Mouse (Mus musculus) thymus, postnatal 14 days (tissue): Measurements from ENCODE around the gene Trim43a.
"Not testable (repeated sequence)": the region's sequence is repeated elsewhere in the genome, so short reads cannot be mapped to it uniquely, and the experiment has no call there.

Experiments used
- DNase-seq: peaks from one replicate; pipeline ENCODE4 v3.0.0; 2021

Trim43a gene

DNA sequence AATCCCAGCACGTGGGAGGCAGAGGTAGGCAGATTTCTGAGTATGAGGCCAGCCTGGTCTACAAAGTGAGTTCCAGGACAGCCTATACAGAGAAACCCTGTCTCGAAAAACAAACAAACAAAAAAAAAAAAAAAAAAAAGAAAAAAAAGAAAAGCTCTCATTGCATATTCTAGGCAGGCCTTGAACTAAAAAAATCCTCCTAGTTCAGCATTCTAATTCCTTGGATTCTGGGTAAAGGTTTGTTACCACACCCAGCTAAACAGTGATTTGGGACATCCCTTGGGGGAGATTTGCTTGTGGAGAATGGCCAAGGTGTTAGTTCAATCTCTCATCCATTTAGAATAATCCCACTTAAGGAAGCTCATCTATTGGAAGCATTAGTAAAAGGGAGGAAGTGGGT is at the start of gene Trim43a:
Gene Trim43a, plus strand, starts transcription at position 301 of the 400 bp plus-strand sequence.
- not testable (repeated sequence) for DNase-seq

DNA sequence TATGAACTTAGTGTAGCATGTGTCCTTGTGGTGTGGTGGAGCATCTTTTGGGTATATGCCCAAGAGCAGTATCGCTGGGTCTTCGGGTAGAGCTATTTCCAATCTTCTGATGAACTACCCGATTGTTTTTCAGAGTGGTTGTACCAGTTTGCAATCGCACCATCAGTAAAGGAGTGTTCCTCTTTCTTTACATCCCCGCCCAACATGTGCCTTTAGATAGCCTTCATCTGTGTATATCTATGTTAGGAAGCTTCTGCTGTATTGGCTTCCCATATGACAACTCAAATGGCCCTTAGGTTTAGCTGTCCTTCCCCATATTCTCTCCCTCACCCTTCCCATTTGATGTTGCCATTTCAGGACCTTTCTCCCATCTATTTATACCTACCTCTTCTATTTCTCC is 46.6 kb upstream of the Trim43a start:
- no peak for DNase-seq

DNA sequence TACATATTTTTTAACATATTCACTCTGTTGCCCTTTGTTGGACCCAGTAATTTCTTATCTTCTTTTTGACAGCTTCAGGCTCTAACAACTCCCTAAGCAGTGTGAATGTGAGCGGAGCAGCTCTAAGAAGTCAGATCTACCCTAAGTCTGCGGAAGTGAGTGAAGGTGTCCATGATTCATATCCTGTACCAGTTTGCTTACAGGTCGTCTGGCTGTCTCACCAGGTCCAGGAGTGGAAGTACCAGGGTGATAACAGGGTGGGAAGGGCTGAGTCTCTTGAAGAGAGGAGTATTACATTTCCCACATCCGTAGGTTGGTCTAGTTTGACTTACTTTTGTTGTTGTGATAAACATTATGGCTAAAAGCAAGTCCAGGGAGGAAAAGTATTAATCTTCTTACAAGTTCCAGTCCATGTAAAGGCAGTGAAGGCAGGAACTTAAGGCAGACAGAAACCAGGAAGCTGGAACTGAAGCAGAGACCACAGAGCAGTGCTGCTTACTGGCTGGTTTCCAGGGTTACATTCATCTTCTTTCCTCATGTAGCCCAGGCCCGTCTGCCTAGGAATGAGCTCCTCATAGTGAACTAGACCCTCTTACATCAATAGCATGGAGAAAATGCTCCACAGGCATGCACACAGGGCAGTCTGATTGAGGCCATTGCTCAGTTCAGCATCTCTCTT is 41.0 kb upstream of the Trim43a start:
- no peak for DNase-seq

DNA sequence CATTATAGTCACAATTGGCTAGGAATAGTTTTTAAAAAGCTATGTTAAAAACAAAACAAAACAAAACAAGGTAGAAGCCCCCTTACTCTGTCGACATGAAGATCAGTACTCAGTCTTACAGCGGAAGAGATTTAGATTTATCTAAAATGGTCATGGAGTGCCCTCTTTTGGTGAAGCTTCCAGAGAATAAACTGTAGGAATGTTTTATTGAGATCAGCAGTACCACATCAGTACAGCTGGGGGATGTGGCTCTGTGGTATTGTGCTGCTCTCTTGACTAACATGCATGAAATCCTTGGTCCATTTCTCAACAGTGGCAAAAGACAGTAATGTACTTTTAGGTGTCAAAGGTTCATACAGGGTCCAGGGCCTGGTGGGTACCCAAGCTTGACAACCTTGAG is 37.9 kb upstream of the Trim43a start:
- DNase-seq, result peak; percentile 16

DNA sequence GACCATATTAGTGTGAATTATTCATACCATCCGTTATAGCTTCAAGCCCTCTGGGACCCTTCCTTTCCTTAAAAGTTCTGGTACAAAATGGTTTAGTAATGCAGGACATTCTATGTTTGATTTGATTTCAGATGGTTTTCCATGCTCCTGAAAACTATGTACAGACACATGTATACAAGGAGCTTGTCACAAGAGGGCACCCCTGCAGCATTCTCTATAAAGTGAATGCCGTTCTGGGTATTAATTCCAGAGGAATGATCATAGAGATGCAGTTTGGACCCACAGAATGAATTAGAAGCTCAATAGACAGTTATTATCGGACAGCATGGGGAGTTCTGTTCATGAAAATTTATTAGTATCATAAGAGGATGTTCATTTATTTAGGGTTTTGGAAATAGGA is 35.2 kb upstream of the Trim43a start:
- no peak for DNase-seq

DNA sequence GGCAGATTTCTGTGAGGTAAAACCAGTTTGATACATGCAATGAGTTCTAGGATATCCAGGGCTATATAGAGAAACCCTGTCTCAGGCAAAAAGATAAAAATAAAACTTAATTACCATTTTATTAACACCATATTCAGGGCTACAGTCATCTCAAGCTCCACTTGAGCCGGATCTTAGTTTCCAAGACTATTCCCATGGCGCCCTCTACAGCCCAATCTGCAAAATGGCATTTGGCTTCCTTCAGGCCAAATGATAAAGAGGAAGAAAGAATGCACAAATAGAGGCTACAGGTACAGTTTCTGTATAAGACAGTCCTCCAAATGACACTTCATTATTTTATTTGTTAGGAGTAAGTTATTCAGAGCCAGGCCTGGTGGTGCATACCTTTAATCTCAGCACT is 34.5 kb upstream of the Trim43a start:
- peak; percentile 65 for DNase-seq

DNA sequence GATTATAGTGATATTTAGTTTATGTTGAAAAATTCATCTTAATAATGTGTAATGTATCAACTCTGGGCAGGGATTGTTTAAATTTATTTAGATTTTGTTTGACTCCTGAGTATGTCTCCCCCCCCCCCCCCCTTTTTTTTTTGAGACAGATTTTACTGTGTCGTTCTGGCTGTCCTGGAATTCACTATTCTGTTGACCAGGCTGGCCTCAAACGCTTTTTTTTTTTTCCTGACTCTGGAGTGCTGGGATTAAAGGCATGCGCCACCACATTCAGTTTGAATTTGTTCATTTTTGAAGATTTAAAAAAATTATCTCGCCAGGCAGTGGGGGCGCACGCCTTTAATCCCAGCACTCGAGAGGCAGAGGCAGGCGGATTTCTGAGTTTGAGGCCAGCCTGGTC is 34.0 kb upstream of the Trim43a start:
- DNase-seq, result no peak

DNA sequence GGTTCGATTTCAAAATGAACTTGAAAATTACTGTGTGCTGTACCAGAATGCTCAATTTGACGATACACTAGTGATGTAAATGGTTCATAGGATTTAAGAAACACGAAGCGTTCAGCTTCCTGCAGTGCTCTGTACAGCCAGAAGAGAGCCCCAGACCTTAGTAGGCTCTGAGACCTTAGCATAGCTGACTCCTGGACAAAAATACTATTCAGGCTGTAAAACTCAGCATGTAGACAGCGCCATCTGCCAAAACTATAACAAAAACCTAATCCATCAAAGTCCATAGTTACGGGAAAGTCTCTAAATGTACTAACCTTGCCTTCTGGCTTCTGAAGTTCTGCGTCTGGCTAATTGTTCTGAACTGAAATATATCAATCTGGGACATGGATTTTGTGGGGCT is 33.4 kb upstream of the Trim43a start:
- peak; percentile 56 for DNase-seq

DNA sequence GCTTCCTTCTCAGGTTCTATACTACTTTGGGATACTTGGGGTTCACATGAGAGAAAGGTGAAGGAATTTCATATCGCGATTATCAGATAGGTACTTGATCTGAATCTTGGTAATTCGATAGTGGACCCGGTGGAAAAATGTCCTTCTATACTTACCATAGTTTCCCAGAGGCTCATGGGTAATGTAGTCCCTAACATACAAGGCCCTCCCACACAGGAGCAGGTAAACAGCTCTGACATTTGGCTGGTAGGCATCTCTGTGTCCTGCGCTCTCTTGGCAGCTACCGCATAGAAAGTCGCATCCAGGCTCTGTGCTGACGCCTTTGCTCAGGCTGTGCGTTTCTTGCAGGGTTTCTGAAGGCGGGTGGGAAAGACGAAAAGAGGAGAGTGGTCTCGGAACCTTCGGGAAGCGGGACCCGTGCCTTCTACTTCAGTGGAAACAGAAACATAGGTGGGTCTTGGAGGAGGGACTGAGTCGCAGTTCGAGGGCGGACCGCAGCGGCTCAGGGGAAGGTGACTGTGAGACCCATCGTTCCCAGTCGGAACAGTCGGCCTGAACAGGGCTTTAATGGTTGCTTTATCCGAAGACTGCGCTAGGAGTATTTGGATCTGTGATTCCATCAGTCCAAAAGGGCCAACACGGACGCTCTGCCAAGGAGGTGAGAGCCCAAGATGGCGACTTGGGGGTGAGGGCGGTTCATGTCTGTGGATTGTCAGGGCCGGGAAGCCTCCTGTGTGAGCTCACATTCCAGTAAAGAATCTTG is 32.7 kb upstream of the Trim43a start, which contains the start of gene Zfp949:
Gene Zfp949, plus strand, starts transcription at position 170 of the 763 bp plus-strand sequence.
- DNase-seq, result peak; percentile 77

DNA sequence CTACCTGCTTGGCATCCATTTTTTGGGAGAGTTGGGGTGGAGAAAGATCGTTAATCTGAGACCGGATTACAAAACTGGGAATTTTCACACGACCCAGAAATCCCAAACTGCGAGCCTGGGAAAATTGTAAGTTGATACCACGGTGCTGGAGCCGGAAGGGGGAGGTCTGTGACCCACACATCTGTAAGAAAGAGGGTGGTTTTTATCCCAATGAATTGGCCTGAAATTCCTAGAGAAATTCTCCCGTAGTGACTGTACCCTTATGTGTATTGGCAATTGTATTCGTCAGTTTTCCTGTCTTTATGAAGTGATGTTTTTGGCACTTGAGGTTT is 32.1 kb upstream of the Trim43a start:
- DNase-seq, result no peak

DNA sequence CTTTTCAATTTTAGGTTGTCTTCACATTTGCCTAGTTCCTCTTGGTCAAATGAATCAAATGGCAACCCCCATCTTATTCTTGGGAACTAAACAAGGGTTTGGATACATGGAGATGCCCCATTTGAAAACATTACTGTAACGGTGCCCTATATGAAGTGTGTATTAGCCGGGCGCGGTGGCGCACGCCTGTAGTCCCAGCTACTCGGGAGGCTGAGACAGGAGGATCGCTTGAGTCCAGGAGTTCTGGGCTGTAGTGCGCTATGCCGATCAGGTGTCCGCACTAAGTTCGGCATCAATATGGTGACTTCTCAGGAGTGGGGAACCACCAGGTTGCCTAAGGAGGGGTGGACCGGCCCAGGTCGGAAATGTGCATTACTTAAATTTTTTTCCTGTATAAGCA is 27.6 kb upstream of the Trim43a start:
- no peak for DNase-seq

DNA sequence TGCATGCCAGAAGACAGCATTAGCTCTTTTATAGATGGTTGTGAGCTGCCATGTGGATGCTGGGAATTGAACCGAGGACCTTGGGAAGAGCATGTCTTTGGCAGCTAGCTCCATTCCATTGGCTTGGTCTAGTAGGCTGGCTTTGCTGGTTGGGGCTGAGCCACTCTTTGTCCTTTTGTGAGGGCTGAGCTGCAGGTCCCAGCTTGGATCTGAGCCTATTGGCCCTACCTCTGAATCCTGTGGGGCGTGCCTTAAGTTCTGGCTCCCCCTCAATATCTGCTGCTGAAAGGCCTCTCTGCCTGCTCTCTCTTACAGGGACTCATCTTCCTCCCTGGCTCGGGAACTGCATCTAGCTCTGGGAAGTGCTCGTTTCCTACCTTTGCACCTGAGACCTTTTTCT is 22.5 kb upstream of the Trim43a start:
- DNase-seq, result no peak

DNA sequence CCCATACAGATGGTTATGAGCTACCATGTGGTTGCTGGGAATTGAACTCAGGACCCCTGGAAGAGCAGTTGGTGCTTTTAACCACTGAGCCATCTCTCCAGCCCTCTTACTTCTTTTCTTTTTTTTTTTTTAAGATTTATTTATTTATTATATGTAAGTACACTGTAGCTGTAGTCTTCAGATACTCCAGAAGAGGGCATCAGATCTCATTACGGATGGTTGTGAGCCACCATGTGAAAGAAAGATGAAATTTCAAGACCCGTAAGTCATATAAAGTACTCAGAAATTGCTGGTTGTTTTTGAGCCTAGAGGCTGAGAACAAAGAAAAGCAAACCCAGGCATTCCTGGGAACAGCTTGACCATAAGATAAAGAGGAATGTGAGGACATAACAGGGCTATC is 19.2 kb upstream of the Trim43a start:
- DNase-seq, result not testable (repeated sequence)

DNA sequence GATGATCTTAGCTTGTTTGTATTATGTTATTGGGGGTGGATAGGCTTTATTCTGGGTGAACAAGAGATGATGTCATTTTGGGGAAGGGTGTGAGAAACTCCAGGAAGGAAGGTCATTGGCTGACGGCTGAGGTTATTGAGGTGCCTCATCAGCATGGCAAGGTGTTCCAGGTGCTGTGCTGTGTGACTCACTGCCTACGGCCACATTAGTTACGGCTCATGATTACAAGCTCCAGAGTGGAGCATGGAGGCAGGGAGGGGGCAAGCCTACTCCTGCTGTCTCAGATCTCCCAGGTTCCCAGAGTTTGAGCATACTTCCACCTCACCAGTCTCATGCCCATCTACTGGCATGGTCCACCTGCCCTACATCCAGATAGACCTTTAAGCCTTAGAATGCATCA is 10.2 kb upstream of the Trim43a start:
- DNase-seq, result not testable (repeated sequence)

DNA sequence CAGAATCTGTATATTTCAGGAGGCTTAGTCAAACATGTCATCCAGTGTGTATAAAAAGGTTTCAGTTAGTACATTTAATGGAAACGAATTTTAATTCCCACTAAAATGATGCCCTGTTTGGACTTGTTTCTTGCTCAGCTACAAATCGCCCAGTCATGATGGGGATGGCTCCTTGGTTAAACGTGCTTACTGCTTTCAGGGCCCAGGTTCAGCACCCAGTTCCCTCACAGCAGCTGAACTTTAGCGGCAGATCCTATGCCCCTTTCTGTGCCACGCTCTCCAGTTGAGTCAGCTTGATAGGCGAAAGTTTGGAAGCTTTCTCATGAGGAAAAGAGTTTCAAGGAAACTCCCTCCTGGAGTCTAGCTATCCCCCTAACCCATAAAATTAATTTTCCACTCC is 13.0 kb downstream of the Trim43a start:
- DNase-seq, result not testable (repeated sequence)

DNA sequence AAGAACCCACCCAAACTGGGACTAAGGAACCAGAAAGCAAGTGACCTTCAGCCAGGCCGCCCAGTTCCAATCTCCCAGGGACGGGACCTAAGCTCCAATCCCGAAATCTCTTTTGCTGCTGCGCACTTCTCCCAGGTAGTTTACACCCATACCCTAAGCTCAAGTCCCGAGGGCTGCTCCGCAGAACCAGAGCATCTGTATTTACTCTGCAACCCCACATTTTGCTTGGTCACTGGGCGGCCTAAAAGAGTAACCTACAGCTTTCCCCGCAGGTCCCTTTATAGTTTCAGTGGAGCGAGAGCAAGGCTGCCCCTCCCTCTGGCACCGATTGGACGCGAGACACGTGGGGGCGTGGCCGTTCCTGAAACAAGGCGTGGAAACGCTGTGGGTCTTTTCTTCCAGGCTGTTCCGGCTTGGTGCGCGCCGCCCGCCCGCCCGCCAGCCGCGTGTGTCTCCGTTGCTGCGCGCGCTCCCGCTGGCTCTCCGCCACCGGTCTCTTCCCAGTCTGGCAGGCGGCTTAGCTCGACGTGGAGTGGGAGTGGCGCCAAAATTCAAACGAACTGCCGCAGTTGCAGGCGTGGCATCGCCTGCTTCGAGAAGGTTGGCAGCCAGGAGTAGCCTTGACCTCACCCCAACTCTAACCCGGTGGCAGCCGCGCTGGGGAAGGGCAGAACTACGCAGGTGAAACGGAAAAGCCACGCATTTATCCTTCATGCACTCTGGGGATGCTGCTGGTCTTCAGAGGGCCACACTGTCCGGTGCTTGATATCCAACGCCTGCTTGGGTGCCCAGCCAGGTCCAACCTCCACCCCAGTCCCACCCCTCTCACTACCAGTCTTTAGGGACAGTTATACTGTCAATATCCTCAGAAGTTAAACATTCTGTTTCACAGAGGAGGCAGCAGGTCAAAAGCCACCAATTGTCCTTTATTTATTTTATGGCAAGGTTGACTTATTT is 18.8 kb downstream of the Trim43a start:
- peak; percentile 95 for DNase-seq

DNA sequence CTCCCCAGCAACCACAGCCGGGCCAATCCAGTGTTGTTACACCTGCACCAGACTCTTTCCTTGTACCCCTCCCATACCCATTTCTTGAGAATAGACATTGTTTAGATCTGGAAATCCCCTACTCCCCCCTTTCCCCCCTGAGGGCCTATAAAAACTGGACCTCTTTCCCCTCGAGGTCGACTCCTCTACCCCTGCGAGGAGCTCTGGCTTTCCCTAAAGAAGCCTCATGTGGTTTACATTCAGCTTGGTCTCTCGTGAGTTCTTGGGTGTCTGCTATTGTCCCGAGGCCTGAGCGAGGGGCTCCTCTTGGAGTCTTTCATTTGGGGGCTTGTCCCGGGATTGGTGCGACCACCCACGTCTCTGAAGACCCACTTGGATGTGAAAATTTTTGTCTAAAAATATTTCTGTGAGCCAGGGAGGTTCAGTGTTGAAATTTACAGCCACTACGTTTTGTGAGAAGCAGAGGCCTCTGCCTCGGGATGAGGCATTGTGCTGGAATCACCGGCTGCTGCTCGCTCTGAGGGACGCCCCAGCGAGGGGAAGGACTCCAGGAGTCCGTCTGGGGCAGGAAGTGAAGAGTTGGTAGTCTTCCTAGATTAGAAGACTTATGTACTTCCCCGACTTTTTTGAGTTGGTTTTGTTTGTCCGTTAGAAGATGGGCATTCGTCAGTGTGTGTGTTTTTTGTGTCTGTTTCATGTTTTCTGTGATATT is 45.3 kb downstream of the Trim43a start:
- not testable (repeated sequence) for DNase-seq

DNA sequence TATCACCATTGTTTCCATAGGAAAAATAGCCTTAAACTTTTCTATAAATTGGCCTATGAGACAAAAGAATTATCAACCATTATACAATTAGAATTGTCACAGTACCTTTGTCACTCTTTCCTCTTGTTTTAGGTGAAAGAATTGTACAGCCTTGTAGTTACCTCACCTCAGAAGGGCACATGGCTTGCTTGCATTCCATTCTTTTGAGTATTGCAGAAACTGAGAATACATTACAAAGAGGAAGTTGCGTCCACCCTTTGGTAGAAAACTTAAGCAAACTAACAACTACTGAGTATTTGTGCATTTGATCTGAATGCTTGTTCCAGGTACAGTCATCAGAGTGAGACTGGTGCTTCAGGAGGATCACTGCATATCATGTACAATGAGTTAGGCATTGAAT is 57.4 kb downstream of the Trim43a start:
- DNase-seq, result not testable (repeated sequence)
